Mouse (Mus musculus) ovary, postnatal 10 days (tissue): ENCODE results near the gene Tnfaip8l2.
"Not testable (repeated sequence)": the region's sequence is repeated elsewhere in the genome, so short reads cannot be mapped to it uniquely, and the experiment has no call there.

ENCODE experiments used
- DNase-seq: peaks from one replicate; pipeline ENCODE4 v3.0.0; 2022; ENCODE audit warnings: low spot score

Tnfaip8l2 gene

DNA sequence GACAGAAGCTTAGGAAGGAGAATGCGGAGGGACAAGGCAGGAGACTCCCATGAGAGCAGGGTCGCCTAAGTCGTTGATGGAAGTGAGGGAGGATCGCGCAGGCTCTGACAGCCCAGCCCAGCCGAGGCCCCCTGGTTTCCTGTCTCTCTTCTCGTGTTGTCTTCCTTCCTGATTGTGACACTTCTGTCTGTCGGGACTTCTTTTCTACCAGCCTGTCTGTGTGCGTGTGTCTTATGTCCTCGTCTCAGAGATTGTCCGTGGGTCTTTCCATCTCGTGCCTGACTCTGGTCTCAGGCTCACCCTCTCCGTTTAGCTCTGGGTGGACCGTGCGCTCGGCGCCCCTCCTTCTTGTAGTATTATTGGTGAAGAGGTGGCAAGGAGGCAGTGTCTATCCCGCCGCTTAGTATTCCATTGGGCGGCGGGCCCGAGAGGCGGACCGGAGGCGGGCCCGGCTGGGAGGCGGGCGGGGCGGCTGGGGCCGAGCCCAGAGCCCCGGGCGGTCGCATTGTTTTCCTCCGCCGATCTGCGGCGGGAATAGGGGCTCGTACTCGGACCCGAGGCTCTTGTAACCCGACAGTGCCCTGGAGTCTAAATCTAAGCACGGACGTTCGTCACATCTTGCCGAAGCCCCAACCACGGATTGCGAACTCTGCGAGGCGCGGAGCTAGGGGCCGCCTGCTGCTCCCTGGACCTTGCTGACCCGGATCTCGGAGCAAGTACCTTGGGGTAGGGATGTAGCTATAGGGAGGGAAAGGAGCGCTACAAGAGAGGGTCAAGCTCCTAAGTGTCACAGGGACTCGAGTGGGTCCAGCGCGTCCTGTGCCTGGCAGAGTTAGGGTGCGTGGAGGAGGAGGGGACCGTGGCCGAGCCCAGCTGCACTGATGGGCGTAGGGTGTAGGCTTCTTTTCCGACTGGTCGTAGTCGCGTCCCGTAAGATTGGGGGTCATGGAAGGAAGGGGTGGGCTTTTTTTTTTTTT, 18.1 kb upstream of the Tnfaip8l2 start, which contains the start of gene Sema6c:
Gene Sema6c, plus strand, starts transcription at position 471 of the 977 bp plus-strand sequence.
- DNase-seq: peak; percentile 67

- DNase-seq: no peak
Measured at GRCm38 (mm10) chr3:95159511-95159986, 17.4 kb upstream of the Tnfaip8l2 start.

GRCm38 (mm10) chr3:95153874-95154273, 11.7 kb upstream of the Tnfaip8l2 start:
- no peak for DNase-seq

DNA sequence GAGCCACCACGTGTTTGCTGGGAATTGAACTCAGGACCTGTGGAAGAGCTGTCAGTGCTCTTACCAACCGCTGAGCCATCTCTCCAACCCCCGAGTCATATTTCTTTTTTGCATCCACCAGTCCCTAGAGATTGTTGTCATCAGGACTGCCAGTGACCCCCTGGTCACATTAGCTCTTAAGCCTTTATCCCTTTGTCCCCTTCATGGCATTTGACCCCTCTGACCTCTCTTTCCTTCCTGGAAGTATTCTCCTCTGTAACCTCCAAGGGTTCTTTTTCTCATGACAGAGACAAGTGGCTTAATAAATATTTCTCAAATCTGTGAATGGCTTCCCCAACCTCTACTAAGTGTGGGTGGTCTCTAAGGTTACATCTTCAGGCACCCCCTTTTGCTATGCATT, 5.8 kb upstream of the Tnfaip8l2 start:
- DNase-seq: no peak

DNA sequence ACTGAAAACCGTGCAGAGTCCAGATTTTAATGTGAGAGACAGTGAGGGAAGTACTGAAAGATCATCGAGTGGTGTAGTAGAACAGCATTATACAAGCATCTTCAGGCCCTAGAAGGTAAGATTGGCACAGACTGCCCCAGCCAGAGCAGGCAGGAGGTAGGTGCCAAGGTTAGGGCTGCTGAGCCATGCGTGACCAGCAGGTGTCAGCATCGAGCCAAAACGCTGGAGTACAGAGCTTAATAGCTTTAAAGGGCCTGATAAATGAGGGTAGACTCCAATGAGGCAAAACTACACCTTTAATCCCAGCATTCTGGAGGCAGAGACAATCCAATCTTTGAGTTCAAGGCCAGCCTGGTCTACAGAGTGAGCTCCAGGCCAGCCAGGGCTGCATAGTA, 454 bp upstream of the Tnfaip8l2 start:
- peak; percentile 78 for DNase-seq

GRCm38 (mm10) chr3:95141474-95141873, 686 bp downstream of the Tnfaip8l2 start:
- DNase-seq: no peak

GRCm38 (mm10) chr3:95140795-95141194, 1.4 kb downstream of the Tnfaip8l2 start:
- DNase-seq: no peak

DNA sequence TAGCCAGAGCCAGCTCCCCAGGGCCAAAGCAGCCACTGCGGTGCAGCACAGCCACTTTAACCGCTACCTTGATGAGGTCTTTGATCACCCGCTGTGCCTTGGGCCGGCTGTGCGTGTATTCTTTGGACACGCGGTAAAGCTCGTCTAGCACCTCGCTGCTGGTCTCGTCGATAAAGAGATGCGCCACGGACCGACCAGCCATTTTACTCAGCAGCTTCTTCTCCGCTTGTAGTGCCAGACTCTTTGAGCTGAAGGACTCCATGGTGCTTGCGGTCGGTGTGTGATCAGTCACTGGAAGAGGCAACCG, 1.9 kb downstream of the Tnfaip8l2 start:
- DNase-seq: no peak

GRCm38 (mm10) chr3:95139586-95140288, 2.4 kb downstream of the Tnfaip8l2 start:
- DNase-seq: no peak

DNA sequence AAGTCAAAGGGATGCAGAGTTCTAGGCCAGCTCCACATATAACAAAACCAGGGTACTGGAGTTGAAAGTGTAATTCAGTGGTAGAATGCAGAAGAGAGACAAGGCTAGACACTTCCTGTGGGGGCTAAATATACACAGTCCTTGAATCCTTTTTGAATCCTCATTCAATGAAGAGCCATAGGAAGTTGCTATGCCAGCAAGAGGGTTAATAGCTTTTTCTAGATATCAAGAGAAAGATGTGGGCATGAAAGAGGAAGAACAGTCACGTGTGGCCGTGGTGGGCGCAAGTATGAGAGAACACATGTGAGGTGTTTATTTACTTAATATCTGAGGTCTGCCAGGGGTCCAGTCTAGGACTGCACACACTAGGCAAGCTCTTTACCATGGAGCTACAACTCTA, 5.8 kb downstream of the Tnfaip8l2 start:
- no peak for DNase-seq

GRCm38 (mm10) chr3:95135433-95136052, 6.6 kb downstream of the Tnfaip8l2 start:
- DNase-seq: no peak

GRCm38 (mm10) chr3:95135023-95135422, 7.1 kb downstream of the Tnfaip8l2 start:
- DNase-seq: no peak

DNA sequence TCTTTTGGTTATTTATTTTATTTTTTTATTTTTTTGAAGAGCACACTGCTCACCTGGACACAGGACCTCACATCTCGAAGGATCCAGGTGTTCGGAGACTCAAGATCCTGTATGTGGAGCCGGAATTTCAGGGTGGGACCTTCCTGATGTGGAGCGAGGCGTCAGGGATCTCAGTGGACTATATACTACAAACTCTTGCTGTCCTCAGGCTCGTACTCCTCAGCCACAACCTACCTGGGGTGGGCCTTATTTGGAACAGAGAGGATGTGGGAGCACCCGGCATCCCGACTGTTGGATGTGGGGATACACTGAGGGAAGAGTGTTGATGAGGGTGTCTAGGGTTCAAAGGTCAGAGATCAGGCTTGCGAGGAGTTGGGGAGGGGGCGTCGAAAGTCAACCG, 8.0 kb downstream of the Tnfaip8l2 start:
- DNase-seq: not testable (repeated sequence)

DNA sequence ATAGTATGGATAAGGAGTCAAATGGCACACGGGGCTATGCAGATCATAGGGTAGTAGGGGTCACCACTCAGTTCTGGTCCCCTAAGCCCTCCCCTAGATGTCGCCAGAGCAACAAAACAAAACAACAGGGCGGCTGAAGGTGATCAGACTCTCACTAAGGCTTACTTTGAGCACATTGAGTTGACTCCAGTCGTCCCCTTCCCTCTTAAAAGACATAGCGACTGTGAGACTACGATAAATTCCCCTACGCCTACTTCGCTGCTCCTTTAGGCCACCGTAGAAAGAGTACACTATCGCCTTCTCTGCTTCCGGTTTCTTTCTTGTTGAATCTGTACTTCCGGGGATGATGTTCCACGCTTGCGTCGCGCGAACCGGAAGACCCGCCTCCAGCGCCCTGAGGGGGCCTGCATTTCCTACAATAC, 8.5 kb downstream of the Tnfaip8l2 start, which contains the start of the genes Scnm1 and Lysmd1:
Gene Scnm1, minus strand, starts transcription at position 332 of the 422 bp plus-strand sequence.
Gene Lysmd1, plus strand, starts transcription at position 409 of the 422 bp plus-strand sequence.
- peak; percentile 39 for DNase-seq

DNA sequence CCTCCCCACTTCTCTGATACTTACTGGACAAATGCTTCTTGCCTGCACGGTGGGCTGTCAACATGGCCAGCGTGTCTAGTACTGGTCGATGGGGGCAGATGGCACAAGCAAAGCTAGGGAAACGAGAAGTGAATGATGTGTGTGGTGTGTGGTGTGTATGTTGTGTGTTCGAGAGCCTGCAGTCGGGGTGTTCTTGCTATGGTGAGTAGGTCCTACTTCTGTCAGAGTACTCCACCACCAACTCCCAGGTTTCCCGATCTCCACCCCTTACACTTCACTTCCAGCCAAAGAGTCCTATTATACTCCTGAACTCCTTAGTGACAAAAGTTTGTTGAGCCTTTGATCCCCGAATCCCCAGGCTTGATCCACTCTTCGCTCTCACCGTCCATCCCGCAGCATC, 9.0 kb downstream of the Tnfaip8l2 start:
- DNase-seq: no peak

GRCm38 (mm10) chr3:95132389-95132788, 9.8 kb downstream of the Tnfaip8l2 start:
- DNase-seq: not testable (repeated sequence)

DNA sequence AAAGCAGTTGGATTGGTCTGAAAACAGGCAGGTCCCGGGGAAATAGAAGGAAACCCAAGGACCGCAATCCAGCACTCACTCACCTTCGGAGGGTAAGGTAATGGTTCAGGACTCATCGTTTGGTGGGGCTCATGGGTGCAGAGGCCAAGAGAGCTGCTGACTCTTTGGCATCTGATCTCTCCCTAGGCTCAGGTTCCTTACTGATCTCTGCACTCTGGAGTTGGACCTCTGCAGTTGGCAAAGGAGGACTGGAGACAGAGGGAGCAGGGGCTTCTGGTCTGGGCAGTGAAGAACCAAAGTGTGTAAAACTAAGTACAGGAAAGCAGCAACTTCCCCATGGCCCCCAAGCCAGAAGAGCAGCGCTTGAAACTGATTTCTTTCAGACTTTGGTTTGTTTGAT, 12.1 kb downstream of the Tnfaip8l2 start:
- no peak for DNase-seq

- no peak for DNase-seq
Measured at GRCm38 (mm10) chr3:95129226-95129651, 12.9 kb downstream of the Tnfaip8l2 start.

- DNase-seq: peak; percentile 40
Measured at GRCm38 (mm10) chr3:95124972-95125371, 17.2 kb downstream of the Tnfaip8l2 start.

- DNase-seq: no peak
Measured at GRCm38 (mm10) chr3:95124246-95124645, 17.9 kb downstream of the Tnfaip8l2 start, which contains the start of gene Tmod4. Gene Tmod4, plus strand, starts transcription at chr3:95124476.

DNA sequence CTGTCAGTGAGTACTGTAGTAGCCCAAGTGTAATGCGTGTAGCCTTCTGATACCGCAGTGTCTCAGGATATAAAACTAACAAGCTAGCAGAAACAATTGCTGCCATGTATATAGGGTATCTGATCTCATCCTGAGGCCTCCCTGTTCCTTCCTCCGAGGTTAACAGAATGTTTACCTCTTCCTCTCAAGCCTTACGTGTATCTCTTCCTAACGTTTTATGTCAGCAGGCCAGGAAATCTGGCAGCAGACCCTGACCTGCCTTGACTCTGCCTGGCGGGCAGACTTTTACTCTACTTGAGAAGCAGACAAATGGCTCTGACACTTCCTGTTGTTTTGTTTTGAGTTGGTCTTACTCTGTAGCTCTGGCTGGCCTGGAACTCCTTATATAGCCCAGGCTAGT, 20.6 kb downstream of the Tnfaip8l2 start:
- DNase-seq: no peak

- DNase-seq: no peak
Measured at GRCm38 (mm10) chr3:95117751-95118150, 24.4 kb downstream of the Tnfaip8l2 start.
